13 mouse cellular contexts compared by ENCODE assay signal in the genomic region with DNA sequence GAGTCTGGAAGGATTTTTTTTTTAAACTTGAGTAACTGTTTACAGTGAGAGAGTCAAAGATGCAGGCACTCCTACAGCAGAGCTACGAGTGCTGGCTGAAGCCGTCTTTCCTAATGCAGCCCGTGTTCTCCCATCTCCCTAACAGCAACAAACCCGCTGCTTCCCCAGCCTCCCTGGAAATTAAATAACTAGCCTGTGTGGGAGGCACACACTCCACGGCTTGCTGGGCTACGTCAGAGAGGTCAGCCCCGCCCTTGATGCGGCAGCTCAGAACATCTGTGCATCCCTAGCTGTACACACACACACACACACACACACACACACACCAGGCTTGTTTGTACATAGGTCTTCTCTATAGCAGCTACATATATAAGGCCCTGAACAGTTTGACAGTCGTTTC. TPM values are rescaled to one million over a fixed set of nuclear protein-coding genes. Genes with fewer than 3 reads are reported as not detected.
A peak's percentile ranks its signal among the peaks of the same experiment; 100 is the strongest.
DNase-seq lines count a peak whose midpoint lies in the region; ATAC-seq lines count a peak whose summit lies in the region.
"Had no signal": no experiment of that assay in that cellular context is flagged by ENCODE, and none has a peak within 500 bp of the region (broad histone marks: within the 10 kb centered on the region; RNA-seq: fewer than 3 reads in every experiment).

No protein-coding gene starts in this region.

- ATAC-seq in forebrain, embryonic 12.5 days (ENCODE audit: low FRiP score) = peak; percentile 51; the same call in 1 of the 2 replicates
- no peak for ATAC-seq in forebrain, embryonic 15.5 days (replicated peaks)
- no peak for ATAC-seq in embryonic facial prominence, embryonic 15.5 days (ENCODE audit: insufficient number of reproducible peaks, low FRiP score, low TSS enrichment, low read depth)
- ATAC-seq in cerebellum, adult (ENCODE audit: insufficient number of reproducible peaks, low FRiP score, low TSS enrichment) = no peak

- WGBS in forebrain, embryonic 12.5 days = 60% methylated on average over 9 of the region's 9 CpGs
- 49% methylated on average over 9 of the region's 9 CpGs for WGBS in forebrain, embryonic 15.5 days
- WGBS in embryonic facial prominence, embryonic 15.5 days = 31% methylated on average over 9 of the region's 9 CpGs

- peak; percentile 56 for DNase-seq in kidney, postnatal 10 days
- no peak for DNase-seq in kidney, adult 18-20 months
- peak; percentile 14 for DNase-seq in lung, postnatal 10 days
- DNase-seq in MN1 (ENCODE audit: low spot score) = no peak
- DNase-seq: cerebellum, adult 18-20 months; heart, adult 2 months; retina, postnatal 1 day had no signal

- no peak overlapping the region for H3K4me3 ChIP-seq in forebrain, embryonic 12.5 days (replicated peaks)
- H3K4me3 ChIP-seq in forebrain, embryonic 15.5 days = no peak overlapping the region
- no peak overlapping the region for H3K4me3 ChIP-seq in embryonic facial prominence, embryonic 15.5 days (replicated peaks)
- H3K4me3 ChIP-seq: heart, adult 2 months; layer of hippocampus, adult 2 months; midbrain, embryonic 12.5 days had no signal

- H3K27ac ChIP-seq in forebrain, embryonic 12.5 days = no peak overlapping the region
- H3K27ac ChIP-seq in forebrain, embryonic 15.5 days (replicated peaks) = no peak overlapping the region
- no peak overlapping the region for H3K27ac ChIP-seq in embryonic facial prominence, embryonic 15.5 days (replicated peaks)
- H3K27ac ChIP-seq: heart, adult 2 months; layer of hippocampus, adult 2 months; midbrain, embryonic 12.5 days had no signal

- no peaks in the 10 kb centered on the region for H3K9me3 ChIP-seq in forebrain, embryonic 12.5 days
- no peaks in the 10 kb centered on the region for H3K9me3 ChIP-seq in forebrain, embryonic 15.5 days
- no peaks in the 10 kb centered on the region for H3K9me3 ChIP-seq in embryonic facial prominence, embryonic 15.5 days (replicated peaks)
- H3K9me3 ChIP-seq: midbrain, embryonic 12.5 days had no signal

- no peak overlapping the region for H3K4me2 ChIP-seq in forebrain, embryonic 12.5 days
- no peak overlapping the region for H3K4me2 ChIP-seq in forebrain, embryonic 15.5 days (replicated peaks)
- H3K4me2 ChIP-seq in embryonic facial prominence, embryonic 15.5 days (replicated peaks) = 0 out of 2 replicates have a peak overlapping the region, but pooled peaks have one; percentile 4
- H3K4me2 ChIP-seq: midbrain, embryonic 12.5 days had no signal

- H3K36me3 ChIP-seq in forebrain, embryonic 12.5 days (replicated peaks) = no peaks in the 10 kb centered on the region
- no peaks in the 10 kb centered on the region for H3K36me3 ChIP-seq in forebrain, embryonic 15.5 days
- no peaks in the 10 kb centered on the region for H3K36me3 ChIP-seq in embryonic facial prominence, embryonic 15.5 days
- H3K36me3 ChIP-seq: midbrain, embryonic 12.5 days had no signal

- H3K27me3 ChIP-seq in forebrain, embryonic 12.5 days = no peaks in the 10 kb centered on the region
- no peaks in the 10 kb centered on the region for H3K27me3 ChIP-seq in forebrain, embryonic 15.5 days
- no peaks in the 10 kb centered on the region for H3K27me3 ChIP-seq in embryonic facial prominence, embryonic 15.5 days
- H3K27me3 ChIP-seq: midbrain, embryonic 12.5 days had no signal

- H3K9ac ChIP-seq in forebrain, embryonic 12.5 days = no peak overlapping the region
- no peak overlapping the region for H3K9ac ChIP-seq in forebrain, embryonic 15.5 days (replicated peaks)
- no peak overlapping the region for H3K9ac ChIP-seq in embryonic facial prominence, embryonic 15.5 days
- H3K9ac ChIP-seq: midbrain, embryonic 12.5 days had no signal

- peaks cover 15% of the 10 kb centered on the region for H3K4me1 ChIP-seq in forebrain, embryonic 12.5 days
- peaks cover 25% of the 10 kb centered on the region for H3K4me1 ChIP-seq in forebrain, embryonic 15.5 days
- H3K4me1 ChIP-seq in embryonic facial prominence, embryonic 15.5 days = peaks cover 17% of the 10 kb centered on the region; the same call in 1 of the 2 replicates

RNA-seq across cellular contexts. Expression of gene Tshz3, which starts 22.9 kb away (rescaled TPM):
- 9.9 and 12.6 TPM in 2 replicates for polyA plus RNA-seq in forebrain, embryonic 12.5 days (2016; fragmentation: Nextera tagmentation; extraction: Ambion mirVana)
- polyA plus RNA-seq in forebrain, embryonic 15.5 days (2015; fragmentation: Nextera tagmentation; extraction: Ambion mirVana) = 20.0 and 20.8 TPM in 2 replicates
- polyA plus RNA-seq in embryonic facial prominence, embryonic 15.5 days (2015; fragmentation: Nextera tagmentation; extraction: Ambion mirVana) = 12.0 and 14.4 TPM in 2 replicates

Comparison
In these comparisons a context has a peak if more than half of its experiments do, and no peak if none do; other contexts are left out.
1. DNase-seq: peak in kidney, postnatal 10 days (single experiment) and lung, postnatal 10 days (single experiment); none in kidney, adult 18-20 months (single experiment) and MN1 (single experiment).